Mouse (Mus musculus): ENCODE measurements around the gene Inpp5b.

- no peak for TF ChIP-seq CTCF (IDR thresholded peaks at IDR 0.05; ENCODE audit: low read depth, low read length)
- no peak for TF ChIP-seq TAL1 (conservative IDR thresholded peaks at IDR 0.05; ENCODE audit: low read depth, low read length)
- TF ChIP-seq GATA1 (IDR thresholded peaks at IDR 0.05; ENCODE audit: borderline replicate concordance, low read length) = no peak
Measured at GRCm38 (mm10) chr4:124695786-124696516, 45.7 kb upstream of the Inpp5b start.
